Mouse (Mus musculus) limb, embryonic 15.5 days (tissue): ENCODE results near the gene Dusp18. TPM values are rescaled to one million over a fixed set of nuclear protein-coding genes. Genes with fewer than 3 reads are reported as not detected.
"Not testable (repeated sequence)": the region's sequence is repeated elsewhere in the genome, so short reads cannot be mapped to it uniquely, and the experiment has no call there.

Experiments
- ATAC-seq: fragments of 200-750 bp; cut with Nextera tagmentation; 2 replicates; pipeline ENCODE4 v1.8.0; 2017; ENCODE audit warnings: low read depth, moderate TSS enrichment; ENCODE audit not compliant: insufficient number of reproducible peaks, low FRiP score, low TSS enrichment
- H3K27ac ChIP-seq: fragments of 300-500 bp; sonication (generic); 2 replicates; pipeline ENCODE4 v1.5.1; 2015; ENCODE audit warnings: moderate library complexity, mild to moderate bottlenecking, inconsistent platforms
- H3K27me3 ChIP-seq: fragments of 300-500 bp; sonication (generic); 2 replicates; pipeline ENCODE4 v1.6.1; 2015; ENCODE audit warnings: inconsistent platforms
- H3K36me3 ChIP-seq: fragments of 300-500 bp; sonication (generic); 2 replicates; pipeline ENCODE4 v1.6.1; 2015; ENCODE audit warnings: inconsistent platforms
- H3K4me1 ChIP-seq: fragments of 300-500 bp; sonication (generic); 2 replicates; pipeline ENCODE4 v1.6.1; 2015; ENCODE audit warnings: inconsistent platforms
- H3K4me2 ChIP-seq: fragments of 300-500 bp; sonication (generic); 2 replicates; pipeline ENCODE4 v1.6.1; 2015; ENCODE audit warnings: mild to moderate bottlenecking, inconsistent platforms
- H3K4me3 ChIP-seq: fragments of 300-500 bp; sonication (generic); 2 replicates; pipeline ENCODE4 v1.5.1; 2015; ENCODE audit warnings: mild to moderate bottlenecking, inconsistent platforms
- H3K9ac ChIP-seq: fragments of 300-500 bp; sonication (generic); 2 replicates; pipeline ENCODE4 v1.6.1; 2015; ENCODE audit warnings: inconsistent platforms
- H3K9me3 ChIP-seq: fragments of 300-500 bp; sonication (generic); 2 replicates; pipeline ENCODE4 v1.6.1; 2016; ENCODE audit warnings: inconsistent platforms
- WGBS: fragments of 180-500 bp; shearing (Covaris S2); methylation state at CpG from one replicate; pipeline ENCODE4 v1.1.7; 2015; 5-methylcytosine and 5-hydroxymethylcytosine counted together
- polyA plus RNA-seq: library from polyadenylated mRNA; unstranded; fragments of >200 nt; fragmentation: Nextera tagmentation; extraction: Ambion mirVana; gene quantifications from 2 replicates; pipeline ENCODE4 v1.2.1, GENCODE M21; 2015

Gene Dusp18
- polyA plus RNA-seq, 1 experiment from 2014 or later = 7.6 TPM

DNA sequence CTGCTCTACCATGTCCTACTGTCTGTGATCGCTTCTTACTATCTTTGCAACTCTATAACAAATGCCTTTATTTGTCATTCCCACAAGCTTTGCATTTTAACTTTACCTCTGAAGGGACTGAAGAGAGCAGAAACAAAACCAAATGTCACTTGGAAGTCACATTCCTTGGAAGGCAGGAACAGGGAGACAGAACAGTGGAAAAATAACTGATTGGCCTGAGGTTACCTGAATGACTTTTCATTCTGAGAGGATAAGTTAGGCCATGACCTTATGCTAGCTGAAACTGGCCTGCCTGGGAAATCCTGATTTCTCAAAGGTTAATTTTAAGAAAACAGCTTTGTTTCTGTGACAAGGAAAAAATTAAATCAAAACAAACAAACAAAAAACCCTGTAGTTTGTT lies 893 bp downstream of the Dusp18 start:
- Histone ChIP-seq H3K27ac (no peak overlapping the region), H3K27me3 (no peaks in the 10 kb centered on the region), H3K36me3 (peaks cover 7% of the 10 kb centered on the region; the same call in 1 of the 2 replicates), H3K4me3 (no peak overlapping the region), H3K9ac (no peak overlapping the region), H3K4me1 (peaks cover 9% of the 10 kb centered on the region), H3K9me3 (no peaks in the 10 kb centered on the region), H3K4me2 (no peak overlapping the region)
- no peak for ATAC-seq
- 91% methylated on average over 1 of the region's 1 CpGs for WGBS

DNA sequence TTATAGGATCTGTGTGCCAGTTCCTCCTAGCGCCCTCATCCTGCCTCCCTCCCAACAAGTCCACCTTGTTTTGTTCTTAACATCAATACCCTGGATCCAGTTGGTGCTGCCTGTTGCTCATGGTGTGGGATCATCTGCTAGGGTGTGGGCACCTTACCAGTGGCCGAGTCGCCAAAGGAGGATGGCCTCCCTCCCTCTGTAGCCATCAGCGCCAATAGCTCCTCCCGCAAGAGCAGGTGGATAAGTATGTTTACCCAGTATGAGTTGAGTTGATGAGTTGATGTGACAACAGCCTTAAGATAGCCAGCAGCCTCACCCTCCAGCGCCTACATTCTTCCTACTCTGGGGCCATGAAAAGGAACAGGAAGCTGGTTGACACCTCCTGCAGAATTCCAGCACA lies 5.3 kb downstream of the Dusp18 start:
- Histone ChIP-seq H3K9ac (no peak overlapping the region), H3K36me3 (peaks cover 7% of the 10 kb centered on the region; the same call in 1 of the 2 replicates), H3K4me2 (no peak overlapping the region), H3K27me3 (no peaks in the 10 kb centered on the region), H3K9me3 (no peaks in the 10 kb centered on the region), H3K27ac (no peak overlapping the region), H3K4me3 (no peak overlapping the region), H3K4me1 (peaks cover 5% of the 10 kb centered on the region; the same call in 1 of the 2 replicates)
- ATAC-seq = no peak
- WGBS = 80% methylated on average over 6 of the region's 6 CpGs

- no peak for ATAC-seq
- whole genome bisulfite sequencing = 82% methylated on average over 3 of the region's 3 CpGs
- Histone ChIP-seq H3K36me3 (peaks cover 14% of the 10 kb centered on the region; the same call in 1 of the 2 replicates), H3K4me1 (0 out of 2 replicates have a peak, but pooled peaks cover 3% of the 10 kb centered on the region), H3K9ac (no peak overlapping the region), H3K27ac (no peak overlapping the region), H3K27me3 (no peaks in the 10 kb centered on the region), H3K4me3 (no peak overlapping the region), H3K9me3 (no peaks in the 10 kb centered on the region), H3K4me2 (no peak overlapping the region)
Measured at GRCm38 (mm10) chr11:3902516-3902915, 7.5 kb downstream of the Dusp18 start.

DNA sequence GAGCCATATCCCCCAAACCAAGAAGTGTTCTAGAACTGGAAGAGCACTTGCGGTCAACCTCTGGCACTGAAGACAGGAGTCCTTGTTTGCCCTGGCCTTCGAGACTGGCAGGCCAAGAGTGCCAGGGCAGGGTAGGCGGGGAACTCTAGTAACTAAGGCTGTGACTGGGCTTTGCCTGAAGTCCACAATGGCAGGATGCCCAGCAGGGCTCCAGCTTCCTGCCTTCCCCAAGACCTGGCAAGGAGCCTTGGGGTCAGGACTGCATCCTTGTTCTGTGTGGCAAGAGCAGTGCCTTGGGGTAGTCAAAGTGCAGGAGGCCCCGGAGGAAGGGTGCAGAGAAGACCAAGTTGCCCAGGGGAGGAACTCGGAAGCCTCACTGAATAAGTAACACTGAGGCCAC lies 8.0 kb downstream of the Dusp18 start:
- peaks cover 17% of the 10 kb centered on the region; the same call in 1 of the 2 replicates for H3K36me3 ChIP-seq
- H3K4me1 ChIP-seq = 0 out of 2 replicates have a peak, but pooled peaks cover 3% of the 10 kb centered on the region
- ATAC-seq = no peak

DNA sequence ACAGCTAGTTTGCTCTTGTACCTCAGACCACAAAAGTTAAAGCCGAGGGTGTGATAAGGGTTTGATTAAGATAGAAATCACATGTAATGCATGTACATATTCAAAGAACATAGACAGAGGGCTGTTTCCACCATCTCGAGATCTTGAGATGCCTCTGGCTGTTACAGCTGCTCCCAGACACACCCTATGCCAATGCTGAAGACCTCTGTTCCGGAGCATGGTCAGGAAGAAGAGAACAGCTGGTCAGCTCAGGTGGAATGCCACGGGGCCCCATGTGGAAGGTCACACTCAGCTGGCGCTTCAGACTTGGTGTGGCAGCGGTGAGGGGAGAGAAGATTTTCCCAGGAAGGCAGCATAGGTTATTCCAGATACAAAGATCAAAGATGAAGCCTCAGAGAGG lies 9.6 kb downstream of the Dusp18 start:
- 0 out of 2 replicates have a peak, but pooled peaks cover 3% of the 10 kb centered on the region for H3K4me1 ChIP-seq
- ATAC-seq = no peak
- H3K4me2 ChIP-seq = no peak overlapping the region

More for the DNA sequence above, 8.0 kb downstream of the Dusp18 start:
- Histone ChIP-seq H3K9me3 (no peaks in the 10 kb centered on the region), H3K4me3 (no peak overlapping the region), H3K4me2 (no peak overlapping the region), H3K27ac (no peak overlapping the region), H3K27me3 (no peaks in the 10 kb centered on the region), H3K9ac (no peak overlapping the region)
- WGBS = 84% methylated on average over 5 of the region's 5 CpGs

GRCm38 (mm10) chr11:3905446-3905845 lies 10.4 kb downstream of the Dusp18 start:
- no peak for ATAC-seq
- Histone ChIP-seq H3K4me3 (no peak overlapping the region), H3K9ac (no peak overlapping the region), H3K4me1 (peaks cover 6% of the 10 kb centered on the region; the same call in 1 of the 2 replicates), H3K4me2 (no peak overlapping the region), H3K27me3 (no peaks in the 10 kb centered on the region), H3K36me3 (peaks cover 17% of the 10 kb centered on the region; the same call in 1 of the 2 replicates), H3K9me3 (no peaks in the 10 kb centered on the region), H3K27ac (no peak overlapping the region)
- WGBS = 70% methylated on average over 1 of the region's 1 CpGs

More for the DNA sequence above, 9.6 kb downstream of the Dusp18 start:
- no peak overlapping the region for H3K4me3 ChIP-seq
- no peak overlapping the region for H3K27ac ChIP-seq
- H3K27me3 ChIP-seq = no peaks in the 10 kb centered on the region
- no peaks in the 10 kb centered on the region for H3K9me3 ChIP-seq
- H3K9ac ChIP-seq = no peak overlapping the region
- WGBS = 79% methylated on average over 6 of the region's 6 CpGs
- peaks cover 17% of the 10 kb centered on the region; the same call in 1 of the 2 replicates for H3K36me3 ChIP-seq

- Histone ChIP-seq H3K9me3 (no peaks in the 10 kb centered on the region), H3K4me3 (no peak overlapping the region), H3K27me3 (peaks cover 7% of the 10 kb centered on the region), H3K9ac (no peak overlapping the region), H3K4me2 (no peak overlapping the region), H3K4me1 (peaks cover 29% of the 10 kb centered on the region), H3K36me3 (peaks cover 17% of the 10 kb centered on the region; the same call in 1 of the 2 replicates), H3K27ac (no peak overlapping the region)
- ATAC-seq = no peak
- 79% methylated on average over 4 of the region's 4 CpGs for WGBS
Measured at GRCm38 (mm10) chr11:3909236-3909635, 14.2 kb downstream of the Dusp18 start.

- Histone ChIP-seq H3K36me3 (peaks cover 17% of the 10 kb centered on the region; the same call in 1 of the 2 replicates), H3K4me2 (0 out of 2 replicates have a peak overlapping the region, but pooled peaks have one; percentile 15), H3K9me3 (no peaks in the 10 kb centered on the region), H3K9ac (no peak overlapping the region), H3K4me3 (no peak overlapping the region), H3K4me1 (peaks cover 35% of the 10 kb centered on the region), H3K27ac (no peak overlapping the region), H3K27me3 (peaks cover 7% of the 10 kb centered on the region)
- 58% methylated on average over 5 of the region's 5 CpGs for WGBS
- no peak for ATAC-seq
Measured at GRCm38 (mm10) chr11:3910513-3911310, 15.7 kb downstream of the Dusp18 start.

DNA sequence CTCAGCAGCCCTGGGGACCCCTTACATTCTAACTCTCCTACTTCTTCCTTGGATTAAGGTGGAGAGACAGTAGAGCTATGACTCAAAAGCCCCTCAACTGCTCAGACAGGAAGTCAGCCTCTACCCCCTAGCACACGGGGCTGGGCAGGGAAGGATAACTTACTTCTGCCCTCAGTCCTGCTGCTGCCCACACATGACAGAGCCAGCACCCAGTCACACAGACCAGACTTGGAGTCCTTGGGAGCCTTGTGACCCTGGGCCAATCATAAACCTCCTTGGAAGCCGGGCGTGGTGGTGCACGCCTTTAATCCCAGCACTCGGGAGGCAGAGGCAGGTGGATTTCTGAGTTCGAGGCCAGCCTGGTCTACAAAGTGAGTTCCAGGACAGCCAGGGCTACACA lies 16.4 kb downstream of the Dusp18 start:
- 0 out of 2 replicates have a peak overlapping the region, but pooled peaks have one; percentile 15 for H3K4me2 ChIP-seq
- not testable (repeated sequence) for H3K4me3 ChIP-seq

DNA sequence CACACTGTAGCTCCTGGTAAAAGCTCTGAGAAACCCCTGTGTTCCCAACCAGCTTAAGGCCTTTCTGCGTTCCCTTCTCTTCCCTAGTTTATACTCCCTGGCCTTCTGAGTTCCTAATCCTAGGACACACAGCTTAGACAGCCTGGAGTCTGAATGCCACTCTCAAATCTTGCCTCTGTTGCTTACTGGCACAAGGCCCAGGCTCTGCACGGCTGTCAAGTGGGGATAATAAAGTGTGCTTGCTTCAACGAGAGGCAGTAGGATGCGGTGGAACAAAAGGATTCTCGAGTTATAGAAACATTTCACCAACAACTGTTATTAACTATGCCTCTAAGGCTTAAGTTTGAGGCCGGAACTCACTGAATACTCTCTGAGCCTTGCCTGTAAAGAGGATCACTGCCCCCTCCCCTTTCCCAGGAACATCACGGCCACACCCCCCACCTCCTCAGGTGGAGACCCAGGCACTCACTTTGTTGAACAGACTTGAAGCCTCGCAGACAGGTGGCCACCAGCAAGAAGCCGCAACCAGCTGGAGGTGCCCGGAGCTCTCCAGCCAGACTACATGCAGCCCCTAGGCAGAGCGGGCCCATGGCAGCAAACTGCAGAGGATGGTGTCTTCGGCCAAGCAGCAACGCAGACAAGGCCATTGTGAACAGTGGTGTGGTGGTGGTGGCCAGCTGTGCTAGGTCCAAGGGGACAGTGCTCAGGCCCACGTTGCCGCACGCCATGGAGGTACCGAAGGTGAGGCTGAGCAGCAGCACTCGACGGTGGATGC lies 17.2 kb downstream of the Dusp18 start:
- ATAC-seq = no peak
- Histone ChIP-seq H3K4me2 (peak overlapping the region; percentile 74), H3K27ac (no peak overlapping the region), H3K27me3 (peaks cover 7% of the 10 kb centered on the region), H3K9ac (peak overlapping the region; percentile 8; the same call in 1 of the 2 replicates), H3K4me1 (peaks cover 35% of the 10 kb centered on the region), H3K4me3 (peak overlapping the region; percentile 53), H3K36me3 (peaks cover 5% of the 10 kb centered on the region; the same call in 1 of the 2 replicates), H3K9me3 (no peaks in the 10 kb centered on the region)
- 14% methylated on average over 19 of the region's 19 CpGs for WGBS

More for the DNA sequence above, 16.4 kb downstream of the Dusp18 start:
- 90% methylated on average over 6 of the region's 6 CpGs for WGBS
- not testable (repeated sequence) for H3K27ac ChIP-seq, ATAC-seq, H3K9ac ChIP-seq, H3K9me3 ChIP-seq, H3K27me3 ChIP-seq
- peaks cover 14% of the 10 kb centered on the region; the same call in 1 of the 2 replicates for H3K36me3 ChIP-seq
- peaks cover 35% of the 10 kb centered on the region for H3K4me1 ChIP-seq

GRCm38 (mm10) chr11:3912875-3913271 lies 17.8 kb downstream of the Dusp18 start:
- H3K27ac ChIP-seq = 0 out of 2 replicates have a peak overlapping the region, but pooled peaks have one; percentile 88
- H3K4me2 ChIP-seq = peak overlapping the region; percentile 74
- H3K9me3 ChIP-seq = no peaks in the 10 kb centered on the region
- no peaks in the 10 kb centered on the region for H3K36me3 ChIP-seq
- H3K9ac ChIP-seq = peak overlapping the region; percentile 8; the same call in 1 of the 2 replicates
- no peak for ATAC-seq
- WGBS = 4% methylated on average over 16 of the region's 16 CpGs
- H3K4me1 ChIP-seq = peaks cover 35% of the 10 kb centered on the region
- peak overlapping the region; percentile 53 for H3K4me3 ChIP-seq
- H3K27me3 ChIP-seq = peaks cover 7% of the 10 kb centered on the region
